Mouse (Mus musculus) brain, embryonic 14.5 days (tissue): ENCODE measurements around the gene Rdh7.

Source experiments
- CTCF ChIP-seq: fragments of 200-500 bp; IDR thresholded peaks from 2 replicates; pipeline ENCODE4 v1.5.1; 2012; ENCODE audit warnings: inconsistent platforms, mild to moderate bottlenecking, moderate library complexity, borderline replicate concordance; ENCODE audit not compliant: insufficient read depth, insufficient read length; ENCODE audit errors: extremely low read depth
- POLR2A ChIP-seq: fragments of 200-500 bp; IDR thresholded peaks from 2 replicates; pipeline ENCODE4 v1.6.1; 2012; ENCODE audit warnings: mild to moderate bottlenecking, inconsistent platforms, borderline replicate concordance; ENCODE audit not compliant: poor library complexity, insufficient read depth, insufficient read length, severe bottlenecking; ENCODE audit errors: extremely low read depth

DNA sequence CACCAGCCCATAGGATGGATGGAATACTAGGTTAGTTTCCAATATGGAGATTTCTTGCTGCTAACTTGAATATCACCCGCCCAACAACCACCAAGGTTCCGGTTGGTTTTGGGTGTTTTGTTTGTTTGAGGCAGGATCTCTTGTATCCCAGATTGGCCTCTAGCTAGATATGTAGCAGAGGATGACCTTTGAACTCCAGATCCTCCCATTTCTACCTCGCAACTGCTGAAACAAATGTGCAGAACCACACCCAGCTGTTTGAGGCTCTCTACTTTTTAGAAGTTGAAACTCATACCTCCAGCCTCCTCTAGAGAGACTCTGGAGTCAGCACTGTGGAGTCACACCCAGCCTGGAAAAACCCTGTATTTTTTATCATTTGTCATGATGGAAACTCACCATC is 8.9 kb upstream of the Rdh7 start:
- TF ChIP-seq POLR2A (no peak), CTCF (no peak)
